Mouse (Mus musculus) small intestine, adult 2 months (tissue): ENCODE data around the gene Itga6. TPM values are rescaled to one million over a fixed set of nuclear protein-coding genes. Genes with fewer than 3 reads are reported as not detected.
A peak's percentile ranks its signal among the peaks of the same experiment; 100 is the strongest.

Experiments
- H3K27ac ChIP-seq: fragments of 200-500 bp; 2 replicates; pipeline ENCODE4 v1.5.1; 2012; ENCODE audit warnings: low read depth, low read length, control low read depth, inconsistent platforms; ENCODE audit not compliant: insufficient read depth
- H3K27me3 ChIP-seq: fragments of 200-500 bp; 2 replicates; pipeline ENCODE4 v1.6.1; 2012; ENCODE audit warnings: mild to moderate bottlenecking, moderate library complexity, low read length, inconsistent platforms; ENCODE audit not compliant: control insufficient read depth, insufficient read depth
- H3K36me3 ChIP-seq: fragments of 200-500 bp; 2 replicates; pipeline ENCODE4 v1.6.1; 2012; ENCODE audit warnings: mild to moderate bottlenecking, low read length, control low read depth, inconsistent platforms; ENCODE audit not compliant: control insufficient read depth, insufficient read depth
- H3K4me1 ChIP-seq: fragments of 200-500 bp; 2 replicates; pipeline ENCODE4 v1.6.1; 2012; ENCODE audit warnings: low read length, inconsistent platforms, mixed read lengths; ENCODE audit not compliant: control insufficient read depth, insufficient read depth, insufficient read length
- H3K4me3 ChIP-seq: fragments of 200-500 bp; 2 replicates; pipeline ENCODE4 v1.5.1; 2012; ENCODE audit warnings: low read depth, mild to moderate bottlenecking, control low read depth, inconsistent platforms, low read length, moderate library complexity
- CTCF ChIP-seq: fragments of 200-500 bp; IDR thresholded peaks from 2 replicates; pipeline ENCODE4 v1.5.1; 2012; ENCODE audit warnings: low read depth, mild to moderate bottlenecking, control low read depth, inconsistent platforms, low read length, moderate library complexity, mixed read lengths; ENCODE audit not compliant: insufficient replicate concordance, insufficient read length; ENCODE audit errors: extremely low read depth
- POLR2A ChIP-seq: fragments of 200-500 bp; IDR thresholded peaks from 2 replicates; pipeline ENCODE4 v1.6.1; 2012; ENCODE audit warnings: low read depth, mild to moderate bottlenecking, control low read depth, inconsistent platforms, low read length, moderate library complexity
- WGBS: fragments of 180-500 bp; shearing (Covaris S2); methylation state at CpG from one replicate; pipeline ENCODE4 v1.1.7; 2018; 5-methylcytosine and 5-hydroxymethylcytosine counted together
- polyA plus RNA-seq: library from polyadenylated mRNA; depleted of rRNA; stranded (reverse); fragments of >200 nt; gene quantifications from 2 replicates; pipeline ENCODE4 v1.2.3, GENCODE M21; 2012

The Itga6 gene
- polyA plus RNA-seq, 1 experiment: 49.8 TPM

DNA sequence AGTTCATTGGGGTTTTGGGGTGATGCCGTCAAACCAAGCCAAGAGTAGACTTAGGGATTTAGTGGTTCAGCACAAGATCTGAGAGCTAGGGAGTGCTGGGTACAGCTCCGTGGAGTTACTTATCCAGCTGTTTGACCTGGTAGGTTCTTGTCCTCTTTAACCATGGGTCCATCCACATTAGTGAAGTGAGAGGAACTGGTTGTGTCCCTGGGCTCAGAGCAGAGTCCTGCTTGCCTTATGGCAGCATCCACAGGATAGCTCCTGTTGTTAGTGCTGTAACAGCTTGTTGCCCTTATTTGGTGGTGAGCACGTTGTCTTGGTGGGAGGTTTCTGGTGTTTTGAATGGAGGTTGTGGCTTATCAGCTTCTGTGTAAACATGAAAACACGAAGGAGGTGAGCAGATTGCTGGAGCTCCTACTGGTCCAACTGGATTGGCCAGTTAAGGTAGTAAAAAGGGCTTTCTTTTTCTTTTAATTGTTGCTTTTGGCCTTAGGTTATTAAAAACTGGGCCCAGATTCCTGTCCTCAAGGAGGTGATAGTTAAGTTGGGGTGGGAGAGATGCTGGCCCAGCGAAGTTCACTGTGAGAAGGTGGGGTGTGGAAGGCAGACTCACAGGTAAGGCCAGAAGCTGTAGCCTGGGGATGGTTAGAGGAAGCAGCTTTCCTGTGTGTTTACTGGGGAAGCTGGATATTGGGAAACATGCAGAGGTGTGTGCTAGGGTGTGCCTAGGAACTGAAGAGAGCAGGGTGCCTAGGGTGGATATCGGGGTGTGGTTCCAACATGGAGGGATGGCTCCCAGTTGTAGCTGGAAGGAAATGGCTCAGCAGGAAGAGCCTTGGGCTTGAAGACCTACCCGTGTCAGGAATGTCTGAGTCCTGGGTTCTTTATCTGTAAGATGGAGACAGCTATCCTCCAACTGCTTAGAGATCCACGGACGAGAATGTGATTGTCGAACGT, 60.5 kb downstream of the Itga6 start:
- Histone ChIP-seq H3K4me3 (no peak overlapping the region), H3K27me3 (no peaks in the 10 kb centered on the region), H3K4me1 (peaks cover 52% of the 10 kb centered on the region), H3K27ac (peak overlapping the region; percentile 88), H3K36me3 (0 out of 2 replicates have a peak, but pooled peaks cover 2% of the 10 kb centered on the region)
- WGBS: 22% methylated on average over 11 of the region's 11 CpGs
- TF ChIP-seq POLR2A (no peak), CTCF (no peak)

DNA sequence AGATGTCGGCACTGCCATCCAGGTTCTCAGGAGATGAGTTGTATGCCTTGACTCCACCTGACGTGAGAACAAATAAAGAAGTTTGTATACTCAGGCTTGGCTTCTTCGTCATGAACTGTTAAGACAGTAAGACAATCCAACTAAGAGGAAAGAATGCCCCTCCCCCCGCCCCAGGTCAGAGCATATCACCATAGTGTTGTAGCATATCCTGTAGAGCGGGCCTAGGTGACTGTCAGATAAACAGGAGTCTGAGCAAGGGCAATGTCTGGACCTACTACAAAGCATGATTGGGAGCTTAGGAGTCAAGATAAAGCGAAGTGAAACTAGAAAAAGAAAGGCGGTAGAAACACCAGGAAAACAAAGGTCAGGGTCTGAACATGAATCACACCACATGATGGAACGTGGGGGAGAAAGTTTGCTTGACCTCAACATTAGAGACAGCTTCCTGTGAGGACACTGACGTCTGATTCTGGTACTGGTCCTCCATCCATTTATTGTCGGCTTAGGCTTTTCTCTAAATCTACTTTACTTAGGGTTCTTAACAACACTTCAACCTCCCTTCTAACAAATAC, 64.0 kb downstream of the Itga6 start:
- TF ChIP-seq POLR2A: no peak
- 22% methylated on average over 10 of the region's 10 CpGs for WGBS
- H3K27me3 ChIP-seq: no peaks in the 10 kb centered on the region

GRCm38 (mm10) chr2:71810010-71810409, 64.6 kb downstream of the Itga6 start:
- WGBS: 80% methylated on average over 11 of the region's 11 CpGs
- Histone ChIP-seq H3K27ac (peak overlapping the region; percentile 93), H3K27me3 (no peaks in the 10 kb centered on the region), H3K4me1 (peaks cover 58% of the 10 kb centered on the region), H3K36me3 (0 out of 2 replicates have a peak, but pooled peaks cover 2% of the 10 kb centered on the region), H3K4me3 (no peak overlapping the region)
- TF ChIP-seq CTCF (no peak), POLR2A (no peak)

More for the DNA sequence above, 64.0 kb downstream of the Itga6 start:
- Histone ChIP-seq H3K4me3 (no peak overlapping the region), H3K4me1 (peaks cover 54% of the 10 kb centered on the region), H3K27ac (peak overlapping the region; percentile 93), H3K36me3 (0 out of 2 replicates have a peak, but pooled peaks cover 2% of the 10 kb centered on the region)

DNA sequence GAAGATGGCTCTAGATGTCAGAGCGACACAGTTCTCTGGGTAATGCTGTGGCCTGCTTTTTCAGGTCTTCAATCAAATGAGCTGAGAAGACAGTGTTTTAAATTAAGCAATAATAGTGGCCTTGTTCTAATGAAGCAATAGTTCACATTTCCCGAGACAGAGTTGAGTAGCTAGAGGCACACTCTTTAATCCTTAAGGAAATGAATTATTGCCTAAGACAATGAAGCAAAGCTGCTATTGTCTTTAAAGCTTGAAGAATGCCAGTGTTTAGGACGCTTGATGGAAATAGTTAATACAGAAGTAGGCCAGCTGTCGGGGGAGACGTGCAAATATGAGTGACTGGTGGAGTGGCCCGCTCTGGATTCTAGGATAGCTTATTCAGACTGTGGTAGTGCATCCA, 65.5 kb downstream of the Itga6 start:
- peaks cover 59% of the 10 kb centered on the region for H3K4me1 ChIP-seq
- H3K4me3 ChIP-seq: no peak overlapping the region
- TF ChIP-seq CTCF (no peak), POLR2A (no peak)
- H3K27me3 ChIP-seq: no peaks in the 10 kb centered on the region
- WGBS: 54% methylated on average over 6 of the region's 6 CpGs
- H3K27ac ChIP-seq: peak overlapping the region; percentile 37; the same call in 1 of the 2 replicates
- H3K36me3 ChIP-seq: 0 out of 2 replicates have a peak, but pooled peaks cover 2% of the 10 kb centered on the region

DNA sequence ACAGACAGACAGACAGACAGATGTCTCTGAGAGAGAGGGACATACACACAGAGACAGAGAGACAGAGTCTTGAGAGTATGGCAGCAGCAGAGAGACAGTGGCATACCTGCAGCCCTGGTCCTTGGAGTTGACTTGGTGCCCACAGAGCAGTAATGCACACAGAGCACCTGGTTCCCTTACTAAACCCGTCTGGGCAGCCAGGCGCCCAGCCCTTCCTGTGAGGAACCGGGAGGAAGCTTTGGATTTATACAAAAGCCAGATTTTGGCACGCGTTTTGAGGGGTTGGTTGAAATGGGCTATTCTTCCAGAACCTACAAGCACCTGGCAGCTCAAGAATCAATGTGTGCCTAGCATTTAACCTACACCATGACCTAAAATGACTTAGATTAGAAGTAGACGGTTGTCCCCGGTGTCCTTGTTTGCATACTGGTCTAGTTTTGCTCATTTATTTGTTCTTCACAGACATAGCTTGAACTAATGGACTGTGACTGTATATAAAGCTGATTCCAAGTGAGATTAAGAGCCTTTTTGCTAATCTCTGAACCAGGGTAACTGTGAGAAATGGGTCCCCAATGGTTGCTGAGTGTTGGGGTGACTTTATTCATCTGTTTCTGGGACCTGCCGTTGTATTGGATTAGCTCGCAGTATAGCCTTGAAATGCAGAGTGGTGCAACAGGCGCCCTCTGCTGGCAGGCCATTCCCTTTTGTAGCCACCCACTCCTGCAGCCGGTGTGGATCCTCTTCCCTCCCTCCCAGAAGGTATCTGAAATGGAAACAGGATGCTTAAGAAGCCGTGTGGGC, 67.0 kb downstream of the Itga6 start:
- WGBS: 12% methylated on average over 12 of the region's 12 CpGs
- TF ChIP-seq POLR2A (no peak), CTCF (peak; percentile 96)
- Histone ChIP-seq H3K36me3 (peaks cover 6% of the 10 kb centered on the region), H3K27me3 (no peaks in the 10 kb centered on the region), H3K4me3 (peak overlapping the region; percentile 36), H3K27ac (peak overlapping the region; percentile 87), H3K4me1 (peaks cover 54% of the 10 kb centered on the region)

DNA sequence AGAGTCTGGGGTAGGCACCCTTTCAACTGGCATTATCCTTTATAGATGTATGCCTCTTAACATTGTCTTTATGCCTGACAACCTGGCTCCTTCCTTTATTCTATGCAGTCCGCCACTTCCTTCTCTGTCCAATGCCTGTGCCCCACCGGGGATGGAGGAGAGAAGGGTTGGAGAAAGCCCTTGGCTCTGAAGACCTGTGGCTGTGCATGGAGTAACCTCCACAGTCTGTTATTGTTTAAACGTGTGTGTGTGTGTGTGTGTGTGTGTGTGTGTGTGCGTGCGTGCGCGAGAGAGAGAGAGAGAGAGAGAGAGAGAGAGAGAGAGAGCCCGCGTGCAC, 67.6 kb downstream of the Itga6 start:
- H3K27ac ChIP-seq: peak overlapping the region; percentile 87
- 23% methylated on average over 9 of the region's 9 CpGs for WGBS
- H3K4me1 ChIP-seq: peaks cover 48% of the 10 kb centered on the region
- H3K36me3 ChIP-seq: peaks cover 9% of the 10 kb centered on the region
- TF ChIP-seq CTCF: no peak
- no peak for TF ChIP-seq POLR2A
- H3K27me3 ChIP-seq: no peaks in the 10 kb centered on the region
- H3K4me3 ChIP-seq: peak overlapping the region; percentile 36
